Mouse (Mus musculus): Measurements from ENCODE around the gene Gm20388. TPM values are rescaled to one million over a fixed set of nuclear protein-coding genes. Genes with fewer than 3 reads are reported as not detected.

The Gm20388 gene
- polyA plus RNA-seq, 1 experiment from 2014 or later, result not detected

- H3K9ac ChIP-seq (ENCODE audit: low read length), result no peak overlapping the region
- WGBS, result 9% methylated on average over 19 of the region's 19 CpGs
- no peak overlapping the region; the same call in 1 of the 2 replicates for H3K4me3 ChIP-seq (ENCODE audit: low read depth, low read length)
- no peaks in the 10 kb centered on the region for H3K27me3 ChIP-seq (ENCODE audit: control insufficient read depth, insufficient read depth, low read length)
- H3K36me3 ChIP-seq (ENCODE audit: control insufficient read depth, insufficient read depth, low read length), result no peaks in the 10 kb centered on the region
- H3K4me1 ChIP-seq (replicated peaks; ENCODE audit: control insufficient read depth, insufficient read depth), result peaks cover 5% of the 10 kb centered on the region
- no peak overlapping the region for H3K27ac ChIP-seq (replicated peaks)
- H3K4me2 ChIP-seq (replicated peaks; ENCODE audit: low read depth), result peak overlapping the region; percentile 36; the same call in 1 of the 2 replicates
- H3K9me3 ChIP-seq (ENCODE audit: control insufficient read depth, low read length), result peaks cover 4% of the 10 kb centered on the region; the same call in 1 of the 2 replicates
- TF ChIP-seq CTCF (IDR thresholded peaks at IDR 0.05; ENCODE audit: low read depth) (no peak), EP300 (optimal IDR thresholded peaks at IDR 0.05) (no peak)
- peak; percentile 57; the same call in 1 of the 2 replicates for ATAC-seq (ENCODE audit: low FRiP score, low TSS enrichment)
- DNase-seq (ENCODE audit: low spot score), result peak; percentile 26
Observed at GRCm38 (mm10) chr8:121043719-121044440, 1133.2 kb downstream of the Gm20388 start.

DNA sequence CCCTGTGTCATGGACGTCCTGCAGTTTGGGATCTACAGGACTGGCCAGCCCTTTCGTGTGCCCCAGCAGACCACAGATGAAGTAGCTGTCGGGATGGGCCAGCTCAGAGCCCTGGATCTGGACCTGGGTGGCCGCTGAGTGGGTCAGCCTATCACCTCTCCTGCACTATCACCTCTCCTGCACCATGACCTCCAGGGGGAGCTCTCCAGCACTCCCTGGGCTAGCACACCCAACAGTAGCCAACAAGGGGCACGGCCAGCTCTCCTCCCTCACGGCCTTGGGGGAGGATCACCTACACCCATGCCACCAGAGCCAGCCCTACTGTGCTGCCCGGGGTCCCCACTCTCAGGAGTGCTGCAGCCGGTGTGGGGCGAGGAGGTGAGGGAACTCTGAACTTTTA, 1136.8 kb downstream of the Gm20388 start:
- TF ChIP-seq EP300 (optimal IDR thresholded peaks at IDR 0.05), result no peak
- TF ChIP-seq CTCF (IDR thresholded peaks at IDR 0.05; ENCODE audit: low read depth), result peak; percentile 36
- Histone ChIP-seq H3K4me1 (replicated peaks; ENCODE audit: control insufficient read depth, insufficient read depth) (peaks cover 5% of the 10 kb centered on the region), H3K9ac (ENCODE audit: low read length) (no peak overlapping the region), H3K36me3 (ENCODE audit: control insufficient read depth, insufficient read depth, low read length) (no peaks in the 10 kb centered on the region), H3K4me3 (ENCODE audit: low read depth, low read length) (no peak overlapping the region), H3K27ac (replicated peaks) (no peak overlapping the region), H3K27me3 (ENCODE audit: control insufficient read depth, insufficient read depth, low read length) (no peaks in the 10 kb centered on the region), H3K4me2 (replicated peaks; ENCODE audit: low read depth) (no peak overlapping the region), H3K9me3 (ENCODE audit: control insufficient read depth, low read length) (peaks cover 4% of the 10 kb centered on the region; the same call in 1 of the 2 replicates)
- ATAC-seq (ENCODE audit: low FRiP score, low TSS enrichment) (no peak), DNase-seq (ENCODE audit: low spot score) (no peak)
- WGBS, result 71% methylated on average over 9 of the region's 9 CpGs

GRCm38 (mm10) chr8:121058081-121058480, 1147.4 kb downstream of the Gm20388 start:
- Histone ChIP-seq H3K9ac (ENCODE audit: low read length) (no peak overlapping the region), H3K27me3 (ENCODE audit: control insufficient read depth, insufficient read depth, low read length) (no peaks in the 10 kb centered on the region), H3K9me3 (ENCODE audit: control insufficient read depth, low read length) (no peaks in the 10 kb centered on the region), H3K4me3 (ENCODE audit: low read depth, low read length) (no peak overlapping the region), H3K36me3 (ENCODE audit: control insufficient read depth, insufficient read depth, low read length) (no peaks in the 10 kb centered on the region), H3K27ac (replicated peaks) (no peak overlapping the region), H3K4me2 (replicated peaks; ENCODE audit: low read depth) (no peak overlapping the region), H3K4me1 (replicated peaks; ENCODE audit: control insufficient read depth, insufficient read depth) (no peaks in the 10 kb centered on the region)
- TF ChIP-seq CTCF (IDR thresholded peaks at IDR 0.05; ENCODE audit: low read depth) (no peak), EP300 (optimal IDR thresholded peaks at IDR 0.05) (no peak)
- ATAC-seq (ENCODE audit: low FRiP score, low TSS enrichment) (no peak), DNase-seq (ENCODE audit: low spot score) (no peak)
- WGBS, result 55% methylated on average over 9 of the region's 9 CpGs

- Histone ChIP-seq H3K4me2 (replicated peaks; ENCODE audit: low read depth) (no peak overlapping the region), H3K9ac (ENCODE audit: low read length) (no peak overlapping the region), H3K4me1 (replicated peaks; ENCODE audit: control insufficient read depth, insufficient read depth) (no peaks in the 10 kb centered on the region), H3K27me3 (ENCODE audit: control insufficient read depth, insufficient read depth, low read length) (no peaks in the 10 kb centered on the region), H3K27ac (replicated peaks) (no peak overlapping the region), H3K9me3 (ENCODE audit: control insufficient read depth, low read length) (no peaks in the 10 kb centered on the region), H3K36me3 (ENCODE audit: control insufficient read depth, insufficient read depth, low read length) (no peaks in the 10 kb centered on the region), H3K4me3 (ENCODE audit: low read depth, low read length) (no peak overlapping the region)
- WGBS, result 76% methylated on average over 7 of the region's 7 CpGs
- TF ChIP-seq EP300 (optimal IDR thresholded peaks at IDR 0.05), result no peak
- TF ChIP-seq CTCF (IDR thresholded peaks at IDR 0.05; ENCODE audit: low read depth), result no peak
- no peak for DNase-seq (ENCODE audit: low spot score)
- no peak for ATAC-seq (ENCODE audit: low FRiP score, low TSS enrichment)
Observed at GRCm38 (mm10) chr8:121059098-121059497, 1148.5 kb downstream of the Gm20388 start.

DNA sequence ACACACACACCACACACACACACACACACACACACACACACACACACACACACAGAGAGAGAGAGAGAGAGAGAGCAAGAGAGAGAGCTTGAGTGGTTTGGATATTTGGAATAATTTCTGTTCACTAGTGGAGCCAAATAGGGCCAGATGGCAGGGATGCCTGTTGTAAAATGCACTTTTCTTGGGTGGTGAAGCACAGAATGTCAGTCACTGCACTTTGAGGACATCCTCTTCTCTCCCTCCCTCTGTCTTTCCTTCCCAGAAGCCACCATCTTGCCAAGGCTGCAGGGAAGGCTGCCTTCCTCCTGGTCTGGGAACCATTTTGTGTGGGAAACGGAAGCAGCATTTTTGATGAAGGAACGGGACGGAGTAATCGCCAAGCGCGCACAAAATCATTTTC, 1151.9 kb downstream of the Gm20388 start:
- WGBS, result 88% methylated on average over 6 of the region's 6 CpGs

GRCm38 (mm10) chr8:121063649-121064048, 1153.0 kb downstream of the Gm20388 start:
- Histone ChIP-seq H3K27me3 (ENCODE audit: control insufficient read depth, insufficient read depth, low read length) (no peaks in the 10 kb centered on the region), H3K36me3 (ENCODE audit: control insufficient read depth, insufficient read depth, low read length) (no peaks in the 10 kb centered on the region), H3K27ac (replicated peaks) (no peak overlapping the region), H3K9me3 (ENCODE audit: control insufficient read depth, low read length) (no peaks in the 10 kb centered on the region), H3K4me3 (ENCODE audit: low read depth, low read length) (no peak overlapping the region), H3K4me1 (replicated peaks; ENCODE audit: control insufficient read depth, insufficient read depth) (no peaks in the 10 kb centered on the region), H3K4me2 (replicated peaks; ENCODE audit: low read depth) (no peak overlapping the region), H3K9ac (ENCODE audit: low read length) (no peak overlapping the region)
- DNase-seq (ENCODE audit: low spot score) (no peak), ATAC-seq (ENCODE audit: low FRiP score, low TSS enrichment) (no peak)
- 72% methylated on average over 13 of the region's 13 CpGs for WGBS
- TF ChIP-seq EP300 (optimal IDR thresholded peaks at IDR 0.05), result no peak
- TF ChIP-seq CTCF (IDR thresholded peaks at IDR 0.05; ENCODE audit: low read depth), result no peak

More for the DNA sequence above, 1151.9 kb downstream of the Gm20388 start:
- no peaks in the 10 kb centered on the region for H3K27me3 ChIP-seq (ENCODE audit: control insufficient read depth, insufficient read depth, low read length)
- no peak overlapping the region for H3K27ac ChIP-seq (replicated peaks)
- H3K36me3 ChIP-seq (ENCODE audit: control insufficient read depth, insufficient read depth, low read length), result no peaks in the 10 kb centered on the region
- ATAC-seq (ENCODE audit: low FRiP score, low TSS enrichment) (no peak), DNase-seq (ENCODE audit: low spot score) (no peak)
- TF ChIP-seq EP300 (optimal IDR thresholded peaks at IDR 0.05) (no peak), CTCF (IDR thresholded peaks at IDR 0.05; ENCODE audit: low read depth) (no peak)
- no peak overlapping the region for H3K4me2 ChIP-seq (replicated peaks; ENCODE audit: low read depth)
- no peak overlapping the region for H3K9ac ChIP-seq (ENCODE audit: low read length)
- H3K4me1 ChIP-seq (replicated peaks; ENCODE audit: control insufficient read depth, insufficient read depth), result no peaks in the 10 kb centered on the region
- H3K4me3 ChIP-seq (ENCODE audit: low read depth, low read length), result no peak overlapping the region
- H3K9me3 ChIP-seq (ENCODE audit: control insufficient read depth, low read length), result no peaks in the 10 kb centered on the region
